Mouse (Mus musculus): ENCODE data around the gene Phldb3.

- TF ChIP-seq CTCF (IDR thresholded peaks at IDR 0.05; ENCODE audit: extremely low read depth, insufficient read depth, insufficient read length, insufficient replicate concordance), result no peak
- TF ChIP-seq POLR2A (IDR thresholded peaks at IDR 0.05; ENCODE audit: low read depth, low read length), result no peak
These were observed 12.4 kb upstream of the Phldb3 start for GRCm38 (mm10) chr7:24598121-24598520.
